Mouse (Mus musculus): ENCODE results near the gene Gm10985.

Gm10985 gene

GRCm38 (mm10) chr3:53844786-53845185 is at the start of gene Gm10985:
TSS of gene Gm10985 (plus strand) at chr3:53845086.
- TF ChIP-seq GATA4 (IDR thresholded peaks at IDR 0.05; ENCODE audit: insufficient replicate concordance, low read length), result no peak

- TF ChIP-seq GATA4 (IDR thresholded peaks at IDR 0.05; ENCODE audit: insufficient replicate concordance, low read length), result no peak
Measured at GRCm38 (mm10) chr3:53796933-53797332, 48.0 kb upstream of the Gm10985 start.

- TF ChIP-seq GATA4 (IDR thresholded peaks at IDR 0.05; ENCODE audit: insufficient replicate concordance, low read length), result no peak
Measured at GRCm38 (mm10) chr3:53799671-53800070, 45.2 kb upstream of the Gm10985 start.

GRCm38 (mm10) chr3:53813421-53813977 is 31.4 kb upstream of the Gm10985 start:
- TF ChIP-seq GATA4 (IDR thresholded peaks at IDR 0.05; ENCODE audit: insufficient replicate concordance, low read length), result no peak

- no peak for TF ChIP-seq GATA4 (IDR thresholded peaks at IDR 0.05; ENCODE audit: insufficient replicate concordance, low read length)
Measured at GRCm38 (mm10) chr3:53834238-53834637, 10.6 kb upstream of the Gm10985 start.

- TF ChIP-seq GATA4 (IDR thresholded peaks at IDR 0.05; ENCODE audit: insufficient replicate concordance, low read length), result no peak
Measured at GRCm38 (mm10) chr3:53846206-53846928, 1.5 kb downstream of the Gm10985 start.

GRCm38 (mm10) chr3:53847726-53848125 is 2.8 kb downstream of the Gm10985 start:
- TF ChIP-seq GATA4 (IDR thresholded peaks at IDR 0.05; ENCODE audit: insufficient replicate concordance, low read length), result no peak

- no peak for TF ChIP-seq GATA4 (IDR thresholded peaks at IDR 0.05; ENCODE audit: insufficient replicate concordance, low read length)
Measured at GRCm38 (mm10) chr3:53848262-53848661, 3.4 kb downstream of the Gm10985 start.

GRCm38 (mm10) chr3:53854261-53854660 is 9.4 kb downstream of the Gm10985 start:
- no peak for TF ChIP-seq GATA4 (IDR thresholded peaks at IDR 0.05; ENCODE audit: insufficient replicate concordance, low read length)

- no peak for TF ChIP-seq GATA4 (IDR thresholded peaks at IDR 0.05; ENCODE audit: insufficient replicate concordance, low read length)
Measured at GRCm38 (mm10) chr3:53854831-53855230, 9.9 kb downstream of the Gm10985 start.

- TF ChIP-seq GATA4 (IDR thresholded peaks at IDR 0.05; ENCODE audit: insufficient replicate concordance, low read length), result peak; percentile 64; the same call in 1 of the 2 replicates
Measured at GRCm38 (mm10) chr3:53863383-53864220, 18.7 kb downstream of the Gm10985 start, which contains the start of gene Ufm1. TSS of gene Ufm1 (minus strand) at chr3:53863830.

- TF ChIP-seq GATA4 (IDR thresholded peaks at IDR 0.05; ENCODE audit: insufficient replicate concordance, low read length), result no peak
Measured at GRCm38 (mm10) chr3:53868212-53868611, 23.3 kb downstream of the Gm10985 start.

- TF ChIP-seq GATA4 (IDR thresholded peaks at IDR 0.05; ENCODE audit: insufficient replicate concordance, low read length), result no peak
Measured at GRCm38 (mm10) chr3:53869263-53869662, 24.4 kb downstream of the Gm10985 start.

- TF ChIP-seq GATA4 (IDR thresholded peaks at IDR 0.05; ENCODE audit: insufficient replicate concordance, low read length), result no peak
Measured at GRCm38 (mm10) chr3:53870482-53870881, 25.6 kb downstream of the Gm10985 start.

GRCm38 (mm10) chr3:53871596-53871995 is 26.7 kb downstream of the Gm10985 start:
- TF ChIP-seq GATA4 (IDR thresholded peaks at IDR 0.05; ENCODE audit: insufficient replicate concordance, low read length), result no peak
